Mouse (Mus musculus) bone marrow, adult 2 months (tissue): Measurements from ENCODE around the gene Ccnk.

Source experiments
- CTCF ChIP-seq: fragments of 200-500 bp; IDR thresholded peaks from 2 replicates; pipeline ENCODE4 v1.5.1; 2011; ENCODE audit warnings: low read length, control low read depth; ENCODE audit not compliant: control insufficient read depth, insufficient read depth
- POLR2A ChIP-seq: fragments of 200-500 bp; IDR thresholded peaks from 2 replicates; pipeline ENCODE4 v1.6.1; 2011; ENCODE audit warnings: low read depth, mild to moderate bottlenecking, control low read depth, low read length, borderline replicate concordance; ENCODE audit not compliant: control insufficient read depth

- TF ChIP-seq CTCF = no peak
- no peak for TF ChIP-seq POLR2A
Observed at GRCm38 (mm10) chr12:108212071-108212470, 32.7 kb downstream of the Ccnk start.
